In the genomic region with DNA sequence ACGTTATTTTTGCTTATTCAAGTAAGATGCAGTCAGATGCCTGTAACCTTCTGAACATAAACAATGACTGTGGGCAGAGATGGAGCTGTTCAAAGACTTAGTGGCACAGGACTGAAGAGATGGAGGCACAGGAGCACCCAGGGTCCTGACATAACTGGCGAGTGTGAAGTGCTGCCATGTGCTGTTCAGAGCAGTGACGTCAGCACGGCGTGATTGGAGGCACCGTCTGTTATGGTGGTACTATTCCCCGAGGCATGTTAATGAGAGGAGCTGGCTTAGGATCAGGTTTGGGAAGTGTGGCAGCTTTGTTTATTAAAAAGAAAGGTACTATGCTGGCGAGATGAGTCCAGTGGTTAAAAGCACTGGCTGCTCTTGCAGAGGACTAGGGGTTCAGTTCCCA, we compare ENCODE assay signal across 14 mouse cellular contexts. TPM values are rescaled to one million over a fixed set of nuclear protein-coding genes. Genes with fewer than 3 reads are reported as not detected.
DNase-seq lines count a peak whose midpoint lies in the region; ATAC-seq and TF ChIP-seq lines count a peak whose summit lies in the region.
"Had no signal": no experiment of that assay in that cellular context is flagged by ENCODE, and none has a peak within 500 bp of the region (broad histone marks: within the 10 kb centered on the region; RNA-seq: fewer than 3 reads in every experiment).

No protein-coding gene starts in this region.

- 0 out of 2 replicates have a peak overlapping the region, but pooled peaks have one; percentile 31 for H3K27ac ChIP-seq in forebrain, embryonic 15.5 days (replicated peaks)
- H3K27ac ChIP-seq in forebrain, embryonic 12.5 days = no peak overlapping the region
- H3K27ac ChIP-seq in midbrain, embryonic 14.5 days (replicated peaks; ENCODE audit: low read depth, low read length) = peak overlapping the region; percentile 62; the same call in 1 of the 2 replicates
- H3K27ac ChIP-seq in heart, adult 2 months = no peak overlapping the region
- H3K27ac ChIP-seq: liver, embryonic 14.5 days had no signal

- intact Hi-C loops in heart, adult 2 months (cut with DNase I) = no loop called here

- H3K4me3 ChIP-seq in forebrain, embryonic 15.5 days = no peak overlapping the region
- H3K4me3 ChIP-seq in forebrain, embryonic 12.5 days (replicated peaks) = no peak overlapping the region
- H3K4me3 ChIP-seq in midbrain, embryonic 14.5 days (replicated peaks; ENCODE audit: low read depth, low read length) = no peak overlapping the region
- H3K4me3 ChIP-seq in heart, adult 2 months = no peak overlapping the region
- H3K4me3 ChIP-seq: heart, embryonic 15.5 days; megakaryocyte, embryonic 14.5 days had no signal

- H3K9ac ChIP-seq in forebrain, embryonic 15.5 days (replicated peaks) = no peak overlapping the region
- no peak overlapping the region for H3K9ac ChIP-seq in forebrain, embryonic 12.5 days
- H3K9ac ChIP-seq in midbrain, embryonic 14.5 days (replicated peaks; ENCODE audit: low read length) = no peak overlapping the region; the same call in 1 of the 2 replicates
- H3K9ac ChIP-seq in heart, adult 2 months (ENCODE audit: low read depth, low read length) = no peak overlapping the region
- H3K9ac ChIP-seq: liver, embryonic 14.5 days had no signal

- WGBS in forebrain, embryonic 15.5 days = 42% methylated on average over 8 of the region's 8 CpGs
- WGBS in forebrain, embryonic 12.5 days = 80% methylated on average over 8 of the region's 8 CpGs
- 58% methylated on average over 8 of the region's 8 CpGs for WGBS in midbrain, embryonic 14.5 days
- WGBS in heart, adult 2 months = 72% methylated on average over 8 of the region's 8 CpGs

- H3K4me1 ChIP-seq in forebrain, embryonic 15.5 days = peaks cover 29% of the 10 kb centered on the region
- H3K4me1 ChIP-seq in forebrain, embryonic 12.5 days = peaks cover 32% of the 10 kb centered on the region
- H3K4me1 ChIP-seq in midbrain, embryonic 14.5 days (ENCODE audit: control insufficient read depth, insufficient read depth, low read length) = peaks cover 21% of the 10 kb centered on the region
- H3K4me1 ChIP-seq in heart, adult 2 months (ENCODE audit: control insufficient read depth, insufficient read depth, low read length) = peaks cover 11% of the 10 kb centered on the region

- 0 out of 2 replicates have a peak, but pooled peaks cover 1% of the 10 kb centered on the region for H3K79me2 ChIP-seq in heart, adult 2 months (replicated peaks; ENCODE audit: control insufficient read depth, insufficient read depth, low read length)

- no peaks in the 10 kb centered on the region for H3K36me3 ChIP-seq in forebrain, embryonic 15.5 days
- H3K36me3 ChIP-seq in forebrain, embryonic 12.5 days (replicated peaks) = peaks cover 24% of the 10 kb centered on the region
- 0 out of 2 replicates have a peak, but pooled peaks cover 8% of the 10 kb centered on the region for H3K36me3 ChIP-seq in midbrain, embryonic 14.5 days (ENCODE audit: control insufficient read depth, insufficient read depth, low read length)
- 0 out of 2 replicates have a peak, but pooled peaks cover 2% of the 10 kb centered on the region for H3K36me3 ChIP-seq in heart, adult 2 months (ENCODE audit: control insufficient read depth, insufficient read depth, low read length)

- peak; percentile 74 for ATAC-seq in forebrain, embryonic 15.5 days (replicated peaks)
- ATAC-seq in forebrain, embryonic 12.5 days (ENCODE audit: low FRiP score) = no peak
- ATAC-seq in midbrain, embryonic 14.5 days (ENCODE audit: low FRiP score, low TSS enrichment) = no peak

- no peak overlapping the region for H3K4me2 ChIP-seq in forebrain, embryonic 15.5 days (replicated peaks)
- no peak overlapping the region for H3K4me2 ChIP-seq in forebrain, embryonic 12.5 days
- H3K4me2 ChIP-seq in midbrain, embryonic 14.5 days (ENCODE audit: low read length) = no peak overlapping the region
- H3K4me2 ChIP-seq: heart, embryonic 15.5 days had no signal

- no peak for TF ChIP-seq POLR2A in heart, adult 2 months (IDR thresholded peaks at IDR 0.05; ENCODE audit: insufficient read depth, low read depth, low read length)

- no peak for TF ChIP-seq CTCF in heart, adult 2 months (IDR thresholded peaks at IDR 0.05)

- TF ChIP-seq EP300 in heart, adult 2 months (IDR thresholded peaks at IDR 0.05; ENCODE audit: insufficient read depth, low read depth, low read length) = no peak

- DNase-seq in retina, postnatal 1 day = peak; percentile 45
- no peak for DNase-seq in retina, embryonic 14.5 days (ENCODE audit: low spot score)
- DNase-seq in midbrain, embryonic 14.5 days = peak; percentile 58
- no peak for DNase-seq in heart, adult 2 months
- DNase-seq in ovary, postnatal 14 days (ENCODE audit: low spot score) = no peak
- DNase-seq: cerebellum, adult 8-10 months; kidney, adult 2 months; right cerebral cortex, adult 18-20 months; thymus, postnatal 4 days had no signal

- H3K27me3 ChIP-seq in forebrain, embryonic 15.5 days = no peaks in the 10 kb centered on the region
- no peaks in the 10 kb centered on the region for H3K27me3 ChIP-seq in forebrain, embryonic 12.5 days
- H3K27me3 ChIP-seq in midbrain, embryonic 14.5 days (ENCODE audit: control insufficient read depth, insufficient read depth, low read length) = no peaks in the 10 kb centered on the region
- no peaks in the 10 kb centered on the region for H3K27me3 ChIP-seq in heart, adult 2 months (ENCODE audit: control insufficient read depth, insufficient read depth, low read length)
- H3K27me3 ChIP-seq: heart, embryonic 15.5 days had no signal

- H3K9me3 ChIP-seq in forebrain, embryonic 15.5 days = no peaks in the 10 kb centered on the region
- H3K9me3 ChIP-seq in forebrain, embryonic 12.5 days = no peaks in the 10 kb centered on the region
- H3K9me3 ChIP-seq in midbrain, embryonic 14.5 days (ENCODE audit: control insufficient read depth, low read length) = no peaks in the 10 kb centered on the region
- H3K9me3 ChIP-seq: heart, embryonic 15.5 days; megakaryocyte, embryonic 14.5 days had no signal

RNA-seq across cellular contexts. Expression of a gene that starts 13.1 kb away (rescaled TPM):
- 11.8 and 12.0 TPM in 2 replicates for polyA plus RNA-seq in forebrain, embryonic 15.5 days (2015; fragmentation: Nextera tagmentation; extraction: Ambion mirVana)
- polyA plus RNA-seq in forebrain, embryonic 12.5 days (2016; fragmentation: Nextera tagmentation; extraction: Ambion mirVana) = 18.8 and 19.6 TPM in 2 replicates
- 8.7 and 13.3 TPM in 2 replicates for polyA plus RNA-seq in midbrain, embryonic 14.5 days (2014; fragmentation: Nextera tagmentation; extraction: Ambion mirVana)
- 10 to 100 TPM; 13.5 to 19.9 TPM for total RNA-seq in heart, adult 2 months (2021)
- polyA plus RNA-seq in heart, adult 2 months (2012; rRNA removed) = 10.9 and 14.9 TPM in 2 replicates

Comparison
In these comparisons a context has a peak if more than half of its experiments do, and no peak if none do; other contexts are left out.
1. H3K27ac ChIP-seq: peak in forebrain, embryonic 15.5 days (single experiment) and midbrain, embryonic 14.5 days (single experiment); none in forebrain, embryonic 12.5 days (single experiment) and heart, adult 2 months (single experiment).
2. DNase-seq: peak in retina, postnatal 1 day (single experiment) and midbrain, embryonic 14.5 days (single experiment); none in retina, embryonic 14.5 days (single experiment), heart, adult 2 months (0 of 2) and ovary, postnatal 14 days (single experiment).